Mouse (Mus musculus): ENCODE measurements around the gene Skint7.
"Not testable (repeated sequence)": the region's sequence is repeated elsewhere in the genome, so short reads cannot be mapped to it uniquely, and the experiment has no call there.

The Skint7 gene

GRCm38 (mm10) chr4:111972623-111973022 lies at the start of gene Skint7:
Skint7 (plus strand) TSS chr4:111972923.
- DNase-seq = no peak

DNA sequence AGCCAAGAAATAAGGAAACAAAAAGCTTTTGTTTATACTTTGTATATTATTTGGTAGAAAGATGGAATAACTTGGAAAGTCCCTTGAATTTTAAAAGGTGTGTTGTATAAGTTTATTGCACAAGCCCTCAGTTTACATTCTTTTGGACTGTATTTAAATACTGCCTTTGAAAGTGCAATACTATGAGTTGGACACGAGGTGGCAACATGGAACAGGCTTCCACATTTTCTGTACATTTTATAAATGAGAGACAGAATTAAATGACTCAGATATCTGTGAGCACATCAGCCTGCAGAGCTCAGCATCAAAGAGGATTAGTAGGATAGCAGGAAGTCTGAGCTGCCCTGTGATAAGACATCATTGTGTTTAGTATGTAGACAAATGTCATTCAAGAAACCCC lies 11.4 kb upstream of the Skint7 start:
- no peak for DNase-seq

GRCm38 (mm10) chr4:111963241-111963640 lies 9.5 kb upstream of the Skint7 start:
- DNase-seq = not testable (repeated sequence)

GRCm38 (mm10) chr4:111963669-111964068 lies 9.1 kb upstream of the Skint7 start:
- DNase-seq = no peak

- DNase-seq = no peak
Measured at GRCm38 (mm10) chr4:112005969-112006368, 33.2 kb downstream of the Skint7 start, which contains the start of gene Skint1. Skint1 (plus strand) TSS chr4:112006269.
